In the genomic region with DNA sequence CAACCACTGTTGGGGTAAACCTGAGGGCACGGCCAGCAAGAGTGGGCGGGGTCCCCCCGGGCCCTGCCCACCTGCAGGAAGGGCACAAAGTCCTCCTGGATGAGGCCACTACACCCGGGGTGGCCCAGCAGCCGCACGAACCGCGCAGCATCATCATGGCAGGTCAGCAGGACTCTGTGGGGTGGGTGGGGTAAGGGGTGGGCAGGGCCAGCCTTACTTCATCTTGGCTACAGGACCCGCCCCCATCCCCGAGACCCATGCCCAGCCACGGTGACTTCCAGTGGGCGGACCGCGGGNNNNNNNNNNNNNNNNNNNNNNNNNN, we compare ENCODE assay signal across 1 mouse cellular context.
TF ChIP-seq lines count a peak whose summit lies in the region.

No protein-coding gene starts in this region.

TF ChIP-seq in CH12.LX, 34 proteins besides CTCF, POLR2A, EP300 and RAD21:
- TF ChIP-seq ZC3H11A (IDR thresholded peaks at IDR 0.05; ENCODE audit: low read depth, low read length) (no peak), MEF2A (IDR thresholded peaks at IDR 0.05; ENCODE audit: borderline replicate concordance, low read depth, low read length) (no peak), MAX (IDR thresholded peaks at IDR 0.05; ENCODE audit: low read length) (no peak), POLR2AphosphoS2 (IDR thresholded peaks at IDR 0.05; ENCODE audit: low read depth, low read length) (no peak), TBP (conservative IDR thresholded peaks at IDR 0.05; ENCODE audit: low read depth, low read length) (no peak), NELFE (IDR thresholded peaks at IDR 0.05; ENCODE audit: low read depth, low read length) (no peak), IRF4 (IDR thresholded peaks at IDR 0.05; ENCODE audit: low read depth, low read length) (no peak), JUND (conservative IDR thresholded peaks at IDR 0.05; ENCODE audit: low read depth, low read length) (no peak)
